Mouse (Mus musculus): Measurements from ENCODE around the gene Tlcd2. TPM values are rescaled to one million over a fixed set of nuclear protein-coding genes. Genes with fewer than 3 reads are reported as not detected.

The Tlcd2 gene
- polyA plus RNA-seq, 1 experiment from 2014 or later = 1.9 TPM

- Histone ChIP-seq H3K9me3 (replicated peaks; ENCODE audit: control insufficient read depth, low read length, poor library complexity, severe bottlenecking) (no peaks in the 10 kb centered on the region), H3K4me2 (ENCODE audit: low read length) (no peak overlapping the region), H3K27me3 (ENCODE audit: control insufficient read depth, insufficient read depth, low read depth, low read length) (no peaks in the 10 kb centered on the region), H3K4me3 (ENCODE audit: low read depth, low read length) (no peak overlapping the region), H3K9ac (ENCODE audit: low read depth, low read length) (no peak overlapping the region), H3K4me1 (ENCODE audit: control insufficient read depth, insufficient read depth, low read length) (no peaks in the 10 kb centered on the region), H3K27ac (ENCODE audit: low read length) (no peak overlapping the region), H3K36me3 (ENCODE audit: control insufficient read depth, insufficient read depth, low read length) (no peaks in the 10 kb centered on the region)
- WGBS = 84% methylated on average over 9 of the region's 9 CpGs
- ATAC-seq = no peak
Observed at GRCm38 (mm10) chr11:75424033-75424432, 37.5 kb upstream of the Tlcd2 start.

- WGBS = 92% methylated on average over 3 of the region's 3 CpGs
- H3K36me3 ChIP-seq (ENCODE audit: control insufficient read depth, insufficient read depth, low read length) = no peaks in the 10 kb centered on the region
- H3K27ac ChIP-seq (ENCODE audit: low read length) = no peak overlapping the region
- no peaks in the 10 kb centered on the region for H3K4me1 ChIP-seq (ENCODE audit: control insufficient read depth, insufficient read depth, low read length)
- H3K9me3 ChIP-seq (replicated peaks; ENCODE audit: control insufficient read depth, low read length, poor library complexity, severe bottlenecking) = no peaks in the 10 kb centered on the region
- no peaks in the 10 kb centered on the region for H3K27me3 ChIP-seq (ENCODE audit: control insufficient read depth, insufficient read depth, low read depth, low read length)
- H3K4me2 ChIP-seq (ENCODE audit: low read length) = no peak overlapping the region
- H3K9ac ChIP-seq (ENCODE audit: low read depth, low read length) = no peak overlapping the region
- ATAC-seq = no peak
- H3K4me3 ChIP-seq (ENCODE audit: low read depth, low read length) = no peak overlapping the region
Observed at GRCm38 (mm10) chr11:75424459-75424858, 37.1 kb upstream of the Tlcd2 start.

- H3K4me2 ChIP-seq (ENCODE audit: low read length) = no peak overlapping the region
- H3K27me3 ChIP-seq (ENCODE audit: control insufficient read depth, insufficient read depth, low read depth, low read length) = no peaks in the 10 kb centered on the region
- H3K9ac ChIP-seq (ENCODE audit: low read depth, low read length) = no peak overlapping the region
- ATAC-seq = no peak
- 90% methylated on average over 9 of the region's 9 CpGs for WGBS
- no peaks in the 10 kb centered on the region for H3K4me1 ChIP-seq (ENCODE audit: control insufficient read depth, insufficient read depth, low read length)
- no peaks in the 10 kb centered on the region for H3K36me3 ChIP-seq (ENCODE audit: control insufficient read depth, insufficient read depth, low read length)
- H3K9me3 ChIP-seq (replicated peaks; ENCODE audit: control insufficient read depth, low read length, poor library complexity, severe bottlenecking) = no peaks in the 10 kb centered on the region
- no peak overlapping the region for H3K4me3 ChIP-seq (ENCODE audit: low read depth, low read length)
- no peak overlapping the region for H3K27ac ChIP-seq (ENCODE audit: low read length)
Observed at GRCm38 (mm10) chr11:75429019-75429705, 32.4 kb upstream of the Tlcd2 start.

- Histone ChIP-seq H3K4me1 (ENCODE audit: control insufficient read depth, insufficient read depth, low read length) (no peaks in the 10 kb centered on the region), H3K4me2 (ENCODE audit: low read length) (no peak overlapping the region), H3K9me3 (replicated peaks; ENCODE audit: control insufficient read depth, low read length, poor library complexity, severe bottlenecking) (no peaks in the 10 kb centered on the region), H3K27ac (ENCODE audit: low read length) (no peak overlapping the region), H3K9ac (ENCODE audit: low read depth, low read length) (no peak overlapping the region), H3K36me3 (ENCODE audit: control insufficient read depth, insufficient read depth, low read length) (no peaks in the 10 kb centered on the region), H3K27me3 (ENCODE audit: control insufficient read depth, insufficient read depth, low read depth, low read length) (no peaks in the 10 kb centered on the region), H3K4me3 (ENCODE audit: low read depth, low read length) (no peak overlapping the region)
- ATAC-seq = no peak
- WGBS = 74% methylated on average over 11 of the region's 11 CpGs
Observed at GRCm38 (mm10) chr11:75431307-75431706, 30.2 kb upstream of the Tlcd2 start.

GRCm38 (mm10) chr11:75434138-75434537, 27.4 kb upstream of the Tlcd2 start:
- WGBS = 84% methylated on average over 5 of the region's 5 CpGs
- no peaks in the 10 kb centered on the region for H3K36me3 ChIP-seq (ENCODE audit: control insufficient read depth, insufficient read depth, low read length)

GRCm38 (mm10) chr11:75438194-75438593, 23.3 kb upstream of the Tlcd2 start:
- Histone ChIP-seq H3K27ac (ENCODE audit: low read length) (no peak overlapping the region), H3K4me2 (ENCODE audit: low read length) (no peak overlapping the region), H3K36me3 (ENCODE audit: control insufficient read depth, insufficient read depth, low read length) (0 out of 2 replicates have a peak, but pooled peaks cover 2% of the 10 kb centered on the region), H3K9ac (ENCODE audit: low read depth, low read length) (no peak overlapping the region), H3K4me1 (ENCODE audit: control insufficient read depth, insufficient read depth, low read length) (no peaks in the 10 kb centered on the region), H3K9me3 (replicated peaks; ENCODE audit: control insufficient read depth, low read length, poor library complexity, severe bottlenecking) (no peaks in the 10 kb centered on the region), H3K4me3 (ENCODE audit: low read depth, low read length) (no peak overlapping the region), H3K27me3 (ENCODE audit: control insufficient read depth, insufficient read depth, low read depth, low read length) (no peaks in the 10 kb centered on the region)
- no peak for ATAC-seq
- WGBS = 92% methylated on average over 13 of the region's 13 CpGs

More at GRCm38 (mm10) chr11:75434138-75434537, 27.4 kb upstream of the Tlcd2 start:
- Histone ChIP-seq H3K27ac (ENCODE audit: low read length) (no peak overlapping the region), H3K9me3 (replicated peaks; ENCODE audit: control insufficient read depth, low read length, poor library complexity, severe bottlenecking) (no peaks in the 10 kb centered on the region), H3K27me3 (ENCODE audit: control insufficient read depth, insufficient read depth, low read depth, low read length) (no peaks in the 10 kb centered on the region), H3K4me1 (ENCODE audit: control insufficient read depth, insufficient read depth, low read length) (no peaks in the 10 kb centered on the region), H3K4me3 (ENCODE audit: low read depth, low read length) (no peak overlapping the region), H3K9ac (ENCODE audit: low read depth, low read length) (no peak overlapping the region), H3K4me2 (ENCODE audit: low read length) (no peak overlapping the region)
- ATAC-seq = no peak

- Histone ChIP-seq H3K27ac (ENCODE audit: low read length) (no peak overlapping the region), H3K9me3 (replicated peaks; ENCODE audit: control insufficient read depth, low read length, poor library complexity, severe bottlenecking) (no peaks in the 10 kb centered on the region), H3K9ac (ENCODE audit: low read depth, low read length) (no peak overlapping the region), H3K4me1 (ENCODE audit: control insufficient read depth, insufficient read depth, low read length) (no peaks in the 10 kb centered on the region), H3K4me3 (ENCODE audit: low read depth, low read length) (no peak overlapping the region), H3K27me3 (ENCODE audit: control insufficient read depth, insufficient read depth, low read depth, low read length) (no peaks in the 10 kb centered on the region), H3K36me3 (ENCODE audit: control insufficient read depth, insufficient read depth, low read length) (0 out of 2 replicates have a peak, but pooled peaks cover 2% of the 10 kb centered on the region), H3K4me2 (ENCODE audit: low read length) (no peak overlapping the region)
- WGBS = 96% methylated on average over 3 of the region's 3 CpGs
- ATAC-seq = no peak
Observed at GRCm38 (mm10) chr11:75438804-75439203, 22.7 kb upstream of the Tlcd2 start.

GRCm38 (mm10) chr11:75439363-75439762, 22.2 kb upstream of the Tlcd2 start, which contains the start of gene Serpinf2:
Gene Serpinf2 (minus strand): TSS chr11:75439591.
- WGBS = 88% methylated on average over 6 of the region's 6 CpGs
- Histone ChIP-seq H3K36me3 (ENCODE audit: control insufficient read depth, insufficient read depth, low read length) (0 out of 2 replicates have a peak, but pooled peaks cover 2% of the 10 kb centered on the region), H3K9ac (ENCODE audit: low read depth, low read length) (no peak within 1 kb of the TSS), H3K4me2 (ENCODE audit: low read length) (no peak within 1 kb of the TSS), H3K9me3 (replicated peaks; ENCODE audit: control insufficient read depth, low read length, poor library complexity, severe bottlenecking) (no peaks in the 10 kb centered on the region), H3K4me3 (ENCODE audit: low read depth, low read length) (no peak within 1 kb of the TSS), H3K4me1 (ENCODE audit: control insufficient read depth, insufficient read depth, low read length) (no peaks in the 10 kb centered on the region), H3K27ac (ENCODE audit: low read length) (no peak within 1 kb of the TSS), H3K27me3 (ENCODE audit: control insufficient read depth, insufficient read depth, low read depth, low read length) (no peaks in the 10 kb centered on the region)
- ATAC-seq = no peak

GRCm38 (mm10) chr11:75439951-75440350, 21.6 kb upstream of the Tlcd2 start:
- Histone ChIP-seq H3K27me3 (ENCODE audit: control insufficient read depth, insufficient read depth, low read depth, low read length) (no peaks in the 10 kb centered on the region), H3K9ac (ENCODE audit: low read depth, low read length) (no peak overlapping the region), H3K4me3 (ENCODE audit: low read depth, low read length) (no peak overlapping the region), H3K27ac (ENCODE audit: low read length) (no peak overlapping the region), H3K4me1 (ENCODE audit: control insufficient read depth, insufficient read depth, low read length) (no peaks in the 10 kb centered on the region), H3K9me3 (replicated peaks; ENCODE audit: control insufficient read depth, low read length, poor library complexity, severe bottlenecking) (no peaks in the 10 kb centered on the region), H3K36me3 (ENCODE audit: control insufficient read depth, insufficient read depth, low read length) (peaks cover 3% of the 10 kb centered on the region; the same call in 1 of the 2 replicates), H3K4me2 (ENCODE audit: low read length) (no peak overlapping the region)
- WGBS = 86% methylated on average over 3 of the region's 3 CpGs
- ATAC-seq = no peak

All from midbrain, embryonic 16.5 days (tissue).